Mouse (Mus musculus) midbrain, embryonic 11.5 days (tissue): ENCODE data around the gene Ppt1. TPM values are rescaled to one million over a fixed set of nuclear protein-coding genes. Genes with fewer than 3 reads are reported as not detected.

ENCODE experiments used
- ATAC-seq: fragments of 200-750 bp; cut with Nextera tagmentation; 2 replicates; pipeline ENCODE4 v1.8.0; 2017; ENCODE audit warnings: moderate TSS enrichment, moderate library complexity; ENCODE audit not compliant: low FRiP score
- DNase-seq: peaks from one replicate; pipeline ENCODE4 v3.0.0; 2015; ENCODE audit warnings: low spot score; ENCODE audit errors: missing footprints
- H3K27ac ChIP-seq: fragments of 300-500 bp; sonication (generic); 2 replicates; pipeline ENCODE4 v1.5.1; 2014; ENCODE audit warnings: low read depth, low read length
- H3K27me3 ChIP-seq: fragments of 300-500 bp; sonication (generic); 2 replicates; pipeline ENCODE4 v1.6.1; 2014; ENCODE audit warnings: mild to moderate bottlenecking, low read length, moderate library complexity, mixed read lengths; ENCODE audit not compliant: control insufficient read depth, insufficient read depth
- H3K36me3 ChIP-seq: fragments of 300-500 bp; sonication (generic); 2 replicates; pipeline ENCODE4 v1.6.1; 2014; ENCODE audit warnings: mild to moderate bottlenecking, low read length, moderate library complexity, mixed read lengths; ENCODE audit not compliant: control insufficient read depth, insufficient read depth
- H3K4me1 ChIP-seq: fragments of 300-500 bp; sonication (generic); 2 replicates; pipeline ENCODE4 v1.6.1; 2014; ENCODE audit warnings: low read length; ENCODE audit not compliant: control insufficient read depth, insufficient read depth
- H3K4me2 ChIP-seq: fragments of 300-500 bp; sonication (generic); 2 replicates; pipeline ENCODE4 v1.6.1; 2014; ENCODE audit warnings: mild to moderate bottlenecking, moderate library complexity
- H3K4me3 ChIP-seq: fragments of 300-500 bp; sonication (generic); 2 replicates; pipeline ENCODE4 v1.5.1; 2014; ENCODE audit warnings: low read depth, low read length
- H3K9ac ChIP-seq: fragments of 300-500 bp; sonication (generic); 2 replicates; pipeline ENCODE4 v1.6.1; 2014; ENCODE audit warnings: low read length
- H3K9me3 ChIP-seq: fragments of 300-500 bp; sonication (generic); 2 replicates; pipeline ENCODE4 v1.6.1; 2016; ENCODE audit warnings: low read length; ENCODE audit not compliant: control insufficient read depth
- WGBS: fragments of 180-500 bp; shearing (Covaris S2); extraction: QIAGEN DNeasy Blood & Tissue Kit; methylation state at CpG from one replicate; pipeline ENCODE4 v1.1.7; 2014; 5-methylcytosine and 5-hydroxymethylcytosine counted together
- polyA plus RNA-seq: library from polyadenylated mRNA; unstranded; fragments of >200 nt; fragmentation: Nextera tagmentation; extraction: Ambion mirVana; gene quantifications from 2 replicates; pipeline ENCODE4 v1.2.1, GENCODE M21; 2014

The Ppt1 gene
- polyA plus RNA-seq, 1 experiment from 2014 or later, result 63.7 TPM

DNA sequence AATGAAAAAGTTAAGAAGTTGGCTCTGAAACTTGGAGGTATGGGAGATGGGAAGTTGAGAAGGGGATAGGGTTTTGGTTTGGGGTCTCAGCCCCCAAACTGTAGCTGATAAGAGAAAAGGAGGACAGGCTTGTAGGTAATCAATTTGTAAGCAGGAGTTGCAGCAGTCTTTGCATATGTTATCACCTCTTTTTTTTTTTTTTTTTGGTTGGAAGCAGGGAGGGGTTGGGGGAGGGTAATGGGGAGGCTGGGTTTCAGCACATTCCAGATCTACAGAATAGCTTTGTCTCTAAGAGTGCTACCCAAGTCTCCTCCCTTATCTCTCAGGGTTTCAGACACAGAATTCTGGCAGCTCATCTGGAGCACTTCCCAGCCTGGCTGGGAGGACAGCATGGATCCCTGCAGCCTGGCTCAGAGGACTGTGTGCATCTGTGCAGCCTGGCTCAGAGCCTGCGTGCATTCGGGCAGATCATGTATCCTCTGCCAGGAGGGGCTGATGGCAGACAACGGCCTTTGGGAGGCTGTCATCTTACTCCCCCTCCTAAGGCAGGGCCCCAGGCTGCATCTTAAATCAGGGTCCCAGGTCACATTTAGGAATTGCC lies 54.9 kb downstream of the Ppt1 start:
- DNase-seq (no peak), ATAC-seq (no peak)
- Histone ChIP-seq H3K4me3 (no peak overlapping the region), H3K9me3 (no peaks in the 10 kb centered on the region), H3K27ac (no peak overlapping the region), H3K36me3 (no peaks in the 10 kb centered on the region), H3K4me2 (no peak overlapping the region), H3K4me1 (peaks cover 7% of the 10 kb centered on the region; the same call in 1 of the 2 replicates), H3K27me3 (no peaks in the 10 kb centered on the region), H3K9ac (peak overlapping the region; percentile 39; the same call in 1 of the 2 replicates)
- 16% methylated on average over 3 of the region's 3 CpGs for WGBS

DNA sequence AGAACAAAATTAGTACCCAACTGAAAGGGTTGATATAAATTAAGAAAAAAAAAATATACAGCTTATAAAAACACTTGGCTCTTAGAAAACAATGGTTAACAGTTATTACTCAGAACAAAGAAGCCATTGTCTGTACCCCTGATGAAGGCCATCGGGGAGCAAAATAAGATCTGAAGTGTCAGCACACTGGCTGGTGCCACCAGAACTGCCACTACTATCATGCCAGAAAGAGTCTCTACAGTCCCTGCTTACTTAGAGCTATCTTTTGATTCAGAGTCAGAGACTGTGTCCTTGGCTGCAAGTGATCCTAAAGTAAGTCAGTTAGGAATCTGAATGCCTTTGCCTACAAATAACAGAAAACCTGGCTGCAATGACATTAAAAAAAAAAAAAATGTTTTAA lies 55.6 kb downstream of the Ppt1 start:
- WGBS, result 39% methylated on average over 1 of the region's 1 CpGs

GRCm38 (mm10) chr4:122892157-122892556 lies 56.1 kb downstream of the Ppt1 start:
- H3K27me3 ChIP-seq, result no peaks in the 10 kb centered on the region
- H3K4me1 ChIP-seq, result peaks cover 4% of the 10 kb centered on the region; the same call in 1 of the 2 replicates
- H3K36me3 ChIP-seq, result no peaks in the 10 kb centered on the region
- H3K4me3 ChIP-seq, result no peak overlapping the region
- no peaks in the 10 kb centered on the region for H3K9me3 ChIP-seq
- WGBS, result 72% methylated on average over 5 of the region's 5 CpGs
- no peak overlapping the region for H3K4me2 ChIP-seq
- H3K9ac ChIP-seq, result no peak overlapping the region
- DNase-seq (no peak), ATAC-seq (no peak)
- H3K27ac ChIP-seq, result no peak overlapping the region

More for the DNA sequence above, 55.6 kb downstream of the Ppt1 start:
- Histone ChIP-seq H3K27me3 (no peaks in the 10 kb centered on the region), H3K36me3 (no peaks in the 10 kb centered on the region), H3K4me3 (no peak overlapping the region), H3K4me2 (no peak overlapping the region), H3K9ac (peak overlapping the region; percentile 39; the same call in 1 of the 2 replicates), H3K9me3 (no peaks in the 10 kb centered on the region), H3K27ac (no peak overlapping the region), H3K4me1 (peaks cover 7% of the 10 kb centered on the region; the same call in 1 of the 2 replicates)
- no peak for ATAC-seq
- no peak for DNase-seq

GRCm38 (mm10) chr4:122897750-122898149 lies 61.7 kb downstream of the Ppt1 start:
- no peaks in the 10 kb centered on the region for H3K27me3 ChIP-seq
- 85% methylated on average over 4 of the region's 4 CpGs for WGBS
- H3K27ac ChIP-seq, result no peak overlapping the region
- no peak overlapping the region for H3K9ac ChIP-seq
- DNase-seq (no peak), ATAC-seq (no peak)
- no peaks in the 10 kb centered on the region for H3K4me1 ChIP-seq
- H3K36me3 ChIP-seq, result no peaks in the 10 kb centered on the region
- H3K9me3 ChIP-seq, result no peaks in the 10 kb centered on the region
- no peak overlapping the region for H3K4me3 ChIP-seq
- no peak overlapping the region for H3K4me2 ChIP-seq

GRCm38 (mm10) chr4:122898313-122898712 lies 62.3 kb downstream of the Ppt1 start:
- H3K4me1 ChIP-seq, result no peaks in the 10 kb centered on the region
- H3K27me3 ChIP-seq, result no peaks in the 10 kb centered on the region
- ATAC-seq (peak; percentile 55; the same call in 1 of the 2 replicates), DNase-seq (peak; percentile 96)
- no peak overlapping the region for H3K9ac ChIP-seq
- no peak overlapping the region for H3K4me3 ChIP-seq
- H3K4me2 ChIP-seq, result no peak overlapping the region
- no peaks in the 10 kb centered on the region for H3K9me3 ChIP-seq
- H3K36me3 ChIP-seq, result no peaks in the 10 kb centered on the region
- 14% methylated on average over 5 of the region's 5 CpGs for WGBS
- no peak overlapping the region for H3K27ac ChIP-seq

DNA sequence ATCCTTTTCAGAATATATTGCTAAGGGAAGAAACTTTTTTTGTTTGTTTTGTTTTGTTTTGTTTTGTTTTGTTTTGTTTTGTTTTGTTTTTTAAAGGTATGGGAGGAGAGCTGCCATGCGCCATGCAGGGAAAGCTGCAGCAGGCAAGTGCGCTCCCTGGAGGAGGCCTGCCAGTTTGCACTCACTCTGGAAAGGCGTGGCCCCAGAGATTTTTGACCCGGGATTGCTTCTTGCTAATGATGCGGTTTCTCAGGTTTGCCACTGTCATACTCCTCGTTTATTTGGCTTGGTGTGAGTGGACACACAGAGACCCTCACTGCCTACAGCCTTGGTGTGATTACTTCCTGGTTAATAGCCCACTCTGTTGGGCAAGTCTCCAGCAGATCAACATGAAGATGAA lies 66.1 kb downstream of the Ppt1 start:
- no peaks in the 10 kb centered on the region for H3K9me3 ChIP-seq
- H3K27ac ChIP-seq, result no peak overlapping the region
- WGBS, result 37% methylated on average over 6 of the region's 6 CpGs
- no peak for DNase-seq
- no peak overlapping the region for H3K9ac ChIP-seq
- no peaks in the 10 kb centered on the region for H3K4me1 ChIP-seq
- no peak for ATAC-seq
- no peak overlapping the region for H3K4me2 ChIP-seq
- no peaks in the 10 kb centered on the region for H3K36me3 ChIP-seq
- H3K4me3 ChIP-seq, result no peak overlapping the region
- H3K27me3 ChIP-seq, result no peaks in the 10 kb centered on the region

- H3K4me1 ChIP-seq, result peaks cover 3% of the 10 kb centered on the region
- no peak overlapping the region for H3K4me2 ChIP-seq
- H3K9ac ChIP-seq, result no peak overlapping the region
- no peaks in the 10 kb centered on the region for H3K36me3 ChIP-seq
- H3K27ac ChIP-seq, result no peak overlapping the region
- 91% methylated on average over 3 of the region's 3 CpGs for WGBS
- H3K9me3 ChIP-seq, result no peaks in the 10 kb centered on the region
- DNase-seq, result no peak
- no peak overlapping the region for H3K4me3 ChIP-seq
- ATAC-seq, result no peak
- H3K27me3 ChIP-seq, result no peaks in the 10 kb centered on the region
These were observed 67.7 kb downstream of the Ppt1 start for GRCm38 (mm10) chr4:122903709-122904108.

DNA sequence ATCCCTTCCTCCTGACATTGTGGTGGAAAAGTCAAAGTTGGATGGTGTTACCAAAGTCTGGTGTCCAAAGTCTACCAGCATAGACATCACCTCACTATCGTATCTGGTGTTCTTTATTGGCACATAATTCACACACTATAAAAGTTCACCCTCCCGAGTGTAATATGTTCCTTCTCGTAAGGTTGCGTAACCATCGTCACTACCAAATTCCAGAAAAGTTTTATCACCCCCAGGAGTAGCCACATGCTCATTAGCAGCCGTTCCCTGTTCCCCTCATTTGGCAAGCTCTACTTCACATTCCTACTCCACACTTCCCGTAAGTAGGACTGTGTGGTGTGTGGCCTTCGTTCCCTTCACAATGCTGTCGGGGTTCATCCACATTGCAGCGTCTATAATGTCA lies 69.3 kb downstream of the Ppt1 start:
- no peak overlapping the region for H3K27ac ChIP-seq
- no peak overlapping the region for H3K4me3 ChIP-seq
- H3K4me2 ChIP-seq, result no peak overlapping the region
- H3K9me3 ChIP-seq, result no peaks in the 10 kb centered on the region
- no peaks in the 10 kb centered on the region for H3K36me3 ChIP-seq
- H3K4me1 ChIP-seq, result peaks cover 13% of the 10 kb centered on the region
- 90% methylated on average over 10 of the region's 10 CpGs for WGBS
- H3K27me3 ChIP-seq, result no peaks in the 10 kb centered on the region
- no peak overlapping the region for H3K9ac ChIP-seq
- no peak for ATAC-seq
- DNase-seq, result no peak
